ENCODE assay signal across 12 mouse cellular contexts in genomic region chr10:80044087-80044486, GRCm38 (mm10). TPM values are rescaled to one million over a fixed set of nuclear protein-coding genes. Genes with fewer than 3 reads are reported as not detected.
A peak's percentile ranks its signal among the peaks of the same experiment; 100 is the strongest.
DNase-seq lines count a peak whose midpoint lies in the region; ATAC-seq and TF ChIP-seq lines count a peak whose summit lies in the region.
"Had no signal": no experiment of that assay in that cellular context is flagged by ENCODE, and none has a peak within 500 bp of the region (broad histone marks: within the 10 kb centered on the region; RNA-seq: fewer than 3 reads in every experiment).

No protein-coding gene starts in this region.

- ATAC-seq in kidney, postnatal 0 days (replicated peaks; ENCODE audit: low FRiP score, low read depth), result no peak
- ATAC-seq in kidney, embryonic 16.5 days (ENCODE audit: low FRiP score, low TSS enrichment), result no peak
- no peak for ATAC-seq in embryonic facial prominence, embryonic 11.5 days (replicated peaks; ENCODE audit: insufficient number of reproducible peaks, low FRiP score, low TSS enrichment, low read depth)
- no peak for ATAC-seq in liver, embryonic 11.5 days (replicated peaks; ENCODE audit: low FRiP score)
- ATAC-seq in neural tube, embryonic 13.5 days (ENCODE audit: low read depth), result no peak
- ATAC-seq: forebrain, embryonic 16.5 days had no signal

- no peaks in the 10 kb centered on the region for H3K27me3 ChIP-seq in kidney, postnatal 0 days (ENCODE audit: insufficient read depth, low read length)
- no peaks in the 10 kb centered on the region for H3K27me3 ChIP-seq in kidney, embryonic 16.5 days (ENCODE audit: insufficient read depth, low read length)
- no peaks in the 10 kb centered on the region for H3K27me3 ChIP-seq in embryonic facial prominence, embryonic 11.5 days (ENCODE audit: control insufficient read depth, insufficient read depth, low read length)
- no peaks in the 10 kb centered on the region for H3K27me3 ChIP-seq in liver, embryonic 11.5 days (replicated peaks; ENCODE audit: control insufficient read depth, insufficient read depth, low read length)
- H3K27me3 ChIP-seq in neural tube, embryonic 13.5 days, result no peaks in the 10 kb centered on the region

- no peaks in the 10 kb centered on the region for H3K9me3 ChIP-seq in kidney, postnatal 0 days (replicated peaks; ENCODE audit: low read length)
- no peaks in the 10 kb centered on the region for H3K9me3 ChIP-seq in kidney, embryonic 16.5 days (ENCODE audit: low read length)
- H3K9me3 ChIP-seq in embryonic facial prominence, embryonic 11.5 days (replicated peaks; ENCODE audit: control insufficient read depth, low read length), result no peaks in the 10 kb centered on the region
- H3K9me3 ChIP-seq in liver, embryonic 11.5 days (ENCODE audit: control insufficient read depth, low read length), result no peaks in the 10 kb centered on the region
- H3K9me3 ChIP-seq in neural tube, embryonic 13.5 days, result no peaks in the 10 kb centered on the region

- WGBS in kidney, postnatal 0 days, result 54% methylated on average over 4 of the region's 4 CpGs
- WGBS in kidney, embryonic 16.5 days, result 52% methylated on average over 4 of the region's 4 CpGs
- WGBS in embryonic facial prominence, embryonic 11.5 days, result 26% methylated on average over 4 of the region's 4 CpGs
- 66% methylated on average over 4 of the region's 4 CpGs for WGBS in liver, embryonic 11.5 days
- WGBS in neural tube, embryonic 13.5 days, result 14% methylated on average over 4 of the region's 4 CpGs

- no peak for DNase-seq in kidney, postnatal 0 days (ENCODE audit: low spot score)
- no peak for DNase-seq in embryonic facial prominence, embryonic 11.5 days (ENCODE audit: low spot score)
- DNase-seq in liver, embryonic 11.5 days (ENCODE audit: low spot score), result no peak
- DNase-seq in kidney, postnatal 14 days, result no peak
- no peak for DNase-seq in frontal cortex, adult 2 months (ENCODE audit: extremely low spot score in 1 of 2, low spot score in 1 of 2)
- DNase-seq: adrenal gland, adult 2 months; cerebellum, postnatal 14 days; heart, adult 2 months; lung, embryonic 14.5 days had no signal

- peak overlapping the region; percentile 31; the same call in 1 of the 2 replicates for H3K27ac ChIP-seq in kidney, postnatal 0 days
- no peak overlapping the region for H3K27ac ChIP-seq in kidney, embryonic 16.5 days (ENCODE audit: low read length)
- H3K27ac ChIP-seq in embryonic facial prominence, embryonic 11.5 days (replicated peaks; ENCODE audit: low read depth, low read length), result no peak overlapping the region
- H3K27ac ChIP-seq in liver, embryonic 11.5 days (ENCODE audit: low read depth, low read length), result no peak overlapping the region
- H3K27ac ChIP-seq in neural tube, embryonic 13.5 days (replicated peaks), result peak overlapping the region; percentile 53; the same call in 1 of the 2 replicates
- H3K27ac ChIP-seq: heart, adult 2 months had no signal

- H3K36me3 ChIP-seq in kidney, postnatal 0 days (ENCODE audit: insufficient read depth, low read length), result no peaks in the 10 kb centered on the region
- H3K36me3 ChIP-seq in kidney, embryonic 16.5 days (ENCODE audit: insufficient read depth, low read length), result no peaks in the 10 kb centered on the region
- no peaks in the 10 kb centered on the region for H3K36me3 ChIP-seq in embryonic facial prominence, embryonic 11.5 days (replicated peaks; ENCODE audit: control insufficient read depth, insufficient read depth, low read depth, low read length)
- no peaks in the 10 kb centered on the region for H3K36me3 ChIP-seq in liver, embryonic 11.5 days (ENCODE audit: control insufficient read depth, insufficient read depth, low read length)
- H3K36me3 ChIP-seq in neural tube, embryonic 13.5 days, result no peaks in the 10 kb centered on the region

- no peak overlapping the region for H3K4me2 ChIP-seq in kidney, postnatal 0 days (ENCODE audit: low read length)
- H3K4me2 ChIP-seq in kidney, embryonic 16.5 days (replicated peaks; ENCODE audit: low read depth, low read length), result no peak overlapping the region
- no peak overlapping the region for H3K4me2 ChIP-seq in embryonic facial prominence, embryonic 11.5 days (ENCODE audit: low read depth, low read length)
- H3K4me2 ChIP-seq in liver, embryonic 11.5 days, result no peak overlapping the region
- H3K4me2 ChIP-seq in neural tube, embryonic 13.5 days, result no peak overlapping the region
- H3K4me2 ChIP-seq: lung, embryonic 14.5 days had no signal

- no peaks in the 10 kb centered on the region for H3K4me1 ChIP-seq in kidney, postnatal 0 days (replicated peaks; ENCODE audit: insufficient read depth, low read length)
- H3K4me1 ChIP-seq in kidney, embryonic 16.5 days (ENCODE audit: insufficient read depth, low read length), result peaks cover 11% of the 10 kb centered on the region
- no peaks in the 10 kb centered on the region for H3K4me1 ChIP-seq in embryonic facial prominence, embryonic 11.5 days (ENCODE audit: control insufficient read depth, insufficient read depth, low read length)
- peaks cover 15% of the 10 kb centered on the region for H3K4me1 ChIP-seq in liver, embryonic 11.5 days (replicated peaks; ENCODE audit: control insufficient read depth, insufficient read depth, low read length)
- peaks cover 19% of the 10 kb centered on the region for H3K4me1 ChIP-seq in neural tube, embryonic 13.5 days (replicated peaks)

- no peak for TF ChIP-seq CTCF in kidney, postnatal 0 days (IDR thresholded peaks at IDR 0.05; ENCODE audit: low read depth)

- H3K9ac ChIP-seq in kidney, postnatal 0 days (ENCODE audit: low read depth, low read length), result no peak overlapping the region
- no peak overlapping the region for H3K9ac ChIP-seq in kidney, embryonic 16.5 days (replicated peaks; ENCODE audit: low read length)
- peak overlapping the region; percentile 19 for H3K9ac ChIP-seq in embryonic facial prominence, embryonic 11.5 days (replicated peaks; ENCODE audit: low read length)
- H3K9ac ChIP-seq in liver, embryonic 11.5 days (ENCODE audit: low read depth, low read length), result peak overlapping the region; percentile 38; the same call in 1 of the 2 replicates
- peak overlapping the region; percentile 43 for H3K9ac ChIP-seq in neural tube, embryonic 13.5 days
- H3K9ac ChIP-seq: lung, embryonic 14.5 days had no signal

- H3K4me3 ChIP-seq in kidney, postnatal 0 days (replicated peaks; ENCODE audit: low read depth, low read length), result no peak overlapping the region
- no peak overlapping the region for H3K4me3 ChIP-seq in kidney, embryonic 16.5 days (ENCODE audit: low read length)
- no peak overlapping the region for H3K4me3 ChIP-seq in embryonic facial prominence, embryonic 11.5 days (ENCODE audit: low read depth, low read length)
- no peak overlapping the region for H3K4me3 ChIP-seq in liver, embryonic 11.5 days (ENCODE audit: low read depth, low read length)
- no peak overlapping the region for H3K4me3 ChIP-seq in neural tube, embryonic 13.5 days
- H3K4me3 ChIP-seq: heart, adult 2 months had no signal

RNA-seq across cellular contexts. Expression of gene Gpx4, which starts 2.9 kb away (rescaled TPM):
- polyA plus RNA-seq in kidney, postnatal 0 days (2015; fragmentation: Nextera tagmentation; extraction: Ambion mirVana), result 901 and 946 TPM in 2 replicates
- polyA plus RNA-seq in kidney, embryonic 16.5 days (2015; fragmentation: Nextera tagmentation; extraction: Ambion mirVana), result 617 and 706 TPM in 2 replicates
- 515 and 565 TPM in 2 replicates for polyA plus RNA-seq in embryonic facial prominence, embryonic 11.5 days (2014; fragmentation: Nextera tagmentation; extraction: Ambion mirVana)
- polyA plus RNA-seq in liver, embryonic 11.5 days (2014; fragmentation: Nextera tagmentation; extraction: Ambion mirVana), result 761 and 762 TPM in 2 replicates
- polyA plus RNA-seq in neural tube, embryonic 13.5 days (2015; fragmentation: Nextera tagmentation; extraction: Ambion mirVana), result 505 and 556 TPM in 2 replicates
- polyA plus RNA-seq in frontal cortex, adult 2 months (2012; rRNA removed), result 867 and 914 TPM in 2 replicates

RNA-seq across cellular contexts. Expression of gene Polr2e, which starts 4.5 kb away (rescaled TPM):
- polyA plus RNA-seq in kidney, postnatal 0 days (2015; fragmentation: Nextera tagmentation; extraction: Ambion mirVana), result 208 and 210 TPM in 2 replicates
- 242 and 248 TPM in 2 replicates for polyA plus RNA-seq in kidney, embryonic 16.5 days (2015; fragmentation: Nextera tagmentation; extraction: Ambion mirVana)
- 266 and 287 TPM in 2 replicates for polyA plus RNA-seq in embryonic facial prominence, embryonic 11.5 days (2014; fragmentation: Nextera tagmentation; extraction: Ambion mirVana)
- 239 and 256 TPM in 2 replicates for polyA plus RNA-seq in liver, embryonic 11.5 days (2014; fragmentation: Nextera tagmentation; extraction: Ambion mirVana)
- 141 and 153 TPM in 2 replicates for polyA plus RNA-seq in neural tube, embryonic 13.5 days (2015; fragmentation: Nextera tagmentation; extraction: Ambion mirVana)
- polyA plus RNA-seq in frontal cortex, adult 2 months (2012; rRNA removed), result 200 and 205 TPM in 2 replicates

RNA-seq across cellular contexts. Expression of gene Arhgap45, which starts 27.6 kb away (rescaled TPM):
- polyA plus RNA-seq in kidney, postnatal 0 days (2015; fragmentation: Nextera tagmentation; extraction: Ambion mirVana), result 4.0 and 4.6 TPM in 2 replicates
- 10.5 and 11.3 TPM in 2 replicates for polyA plus RNA-seq in kidney, embryonic 16.5 days (2015; fragmentation: Nextera tagmentation; extraction: Ambion mirVana)
- 5.2 and 6.7 TPM in 2 replicates for polyA plus RNA-seq in embryonic facial prominence, embryonic 11.5 days (2014; fragmentation: Nextera tagmentation; extraction: Ambion mirVana)
- polyA plus RNA-seq in liver, embryonic 11.5 days (2014; fragmentation: Nextera tagmentation; extraction: Ambion mirVana), result 29.0 and 29.4 TPM in 2 replicates
- 2.4 and 2.9 TPM in 2 replicates for polyA plus RNA-seq in neural tube, embryonic 13.5 days (2015; fragmentation: Nextera tagmentation; extraction: Ambion mirVana)
- polyA plus RNA-seq in frontal cortex, adult 2 months (2012; rRNA removed), result 5.3 and 7.1 TPM in 2 replicates

RNA-seq across cellular contexts. Expression of gene Abca7, which starts 47.8 kb away (rescaled TPM):
- 2.4 and 2.6 TPM in 2 replicates for polyA plus RNA-seq in kidney, postnatal 0 days (2015; fragmentation: Nextera tagmentation; extraction: Ambion mirVana)
- 4.2 and 4.4 TPM in 2 replicates for polyA plus RNA-seq in kidney, embryonic 16.5 days (2015; fragmentation: Nextera tagmentation; extraction: Ambion mirVana)
- polyA plus RNA-seq in embryonic facial prominence, embryonic 11.5 days (2014; fragmentation: Nextera tagmentation; extraction: Ambion mirVana), result 0.98 and 1.3 TPM in 2 replicates
- polyA plus RNA-seq in liver, embryonic 11.5 days (2014; fragmentation: Nextera tagmentation; extraction: Ambion mirVana), result 7.7 and 8.6 TPM in 2 replicates
- polyA plus RNA-seq in neural tube, embryonic 13.5 days (2015; fragmentation: Nextera tagmentation; extraction: Ambion mirVana), result 7.7 and 8.1 TPM in 2 replicates
- polyA plus RNA-seq in frontal cortex, adult 2 months (2012; rRNA removed), result 12.4 and 13.0 TPM in 2 replicates

RNA-seq across cellular contexts. Expression of gene Cnn2, which starts 55.7 kb away (rescaled TPM):
- polyA plus RNA-seq in kidney, postnatal 0 days (2015; fragmentation: Nextera tagmentation; extraction: Ambion mirVana), result 221 and 261 TPM in 2 replicates
- 309 and 332 TPM in 2 replicates for polyA plus RNA-seq in kidney, embryonic 16.5 days (2015; fragmentation: Nextera tagmentation; extraction: Ambion mirVana)
- 255 and 271 TPM in 2 replicates for polyA plus RNA-seq in embryonic facial prominence, embryonic 11.5 days (2014; fragmentation: Nextera tagmentation; extraction: Ambion mirVana)
- polyA plus RNA-seq in liver, embryonic 11.5 days (2014; fragmentation: Nextera tagmentation; extraction: Ambion mirVana), result 115 and 124 TPM in 2 replicates
- polyA plus RNA-seq in neural tube, embryonic 13.5 days (2015; fragmentation: Nextera tagmentation; extraction: Ambion mirVana), result 55.6 and 56.2 TPM in 2 replicates
- polyA plus RNA-seq in frontal cortex, adult 2 months (2012; rRNA removed), result 9.8 and 10.4 TPM in 2 replicates

Comparison
In these comparisons a context has a peak if more than half of its experiments do, and no peak if none do; other contexts are left out.
1. H3K27ac ChIP-seq: peak in kidney, postnatal 0 days (single experiment) and neural tube, embryonic 13.5 days (single experiment); none in kidney, embryonic 16.5 days (single experiment), embryonic facial prominence, embryonic 11.5 days (single experiment) and liver, embryonic 11.5 days (single experiment).
2. H3K9ac ChIP-seq: peak in embryonic facial prominence, embryonic 11.5 days (single experiment), liver, embryonic 11.5 days (single experiment) and neural tube, embryonic 13.5 days (single experiment); none in kidney, postnatal 0 days (single experiment) and kidney, embryonic 16.5 days (single experiment).